Mouse (Mus musculus) lung, embryonic 15.5 days (tissue): ENCODE measurements around the gene Vmn1r217. TPM values are rescaled to one million over a fixed set of nuclear protein-coding genes. Genes with fewer than 3 reads are reported as not detected.

ENCODE experiments used
- polyA plus RNA-seq: library from polyadenylated mRNA; unstranded; fragments of >200 nt; fragmentation: Nextera tagmentation; extraction: Ambion mirVana; gene quantifications from 2 replicates; pipeline ENCODE4 v1.2.1, GENCODE M21; 2015

Gene Vmn1r217
- polyA plus RNA-seq, 1 experiment from 2014 or later: not detected

Other genes starting within 250 kb of the Vmn1r217 start
- gene Vmn1r212, start 234.0 kb downstream of the Vmn1r217 start, polyA plus RNA-seq: not detected in 2 replicates
- not detected in 2 replicates for gene Vmn1r213, start 110.6 kb downstream of the Vmn1r217 start, polyA plus RNA-seq
- gene Vmn1r214, start 87.8 kb downstream of the Vmn1r217 start, polyA plus RNA-seq: not detected in 2 replicates
- gene Vmn1r215, start 50.2 kb downstream of the Vmn1r217 start, polyA plus RNA-seq: not detected in 2 replicates
- gene Vmn1r218, start 14.9 kb upstream of the Vmn1r217 start, polyA plus RNA-seq: not detected in 2 replicates
- 0.02 TPM in 1 of 2 replicates, not detected in the other for gene Vmn1r219, start 41.1 kb upstream of the Vmn1r217 start, polyA plus RNA-seq
- gene Vmn1r220, start 69.7 kb upstream of the Vmn1r217 start, polyA plus RNA-seq: not detected in 2 replicates
- gene Vmn1r221, start 95.9 kb upstream of the Vmn1r217 start, polyA plus RNA-seq: not detected in 2 replicates
- not detected in 2 replicates for gene Vmn1r222, start 117.7 kb upstream of the Vmn1r217 start, polyA plus RNA-seq
- not detected in 2 replicates for gene Vmn1r223, start 128.9 kb upstream of the Vmn1r217 start, polyA plus RNA-seq